Mouse (Mus musculus): ENCODE results near the gene Tsc1. TPM values are rescaled to one million over a fixed set of nuclear protein-coding genes. Genes with fewer than 3 reads are reported as not detected.

Tsc1 gene
- total RNA-seq, 2 experiments from 2014 or later: 39.7 to 43.6 TPM

- DNase-seq (ENCODE audit: low spot score in 2 of 2): no peak
Measured at GRCm38 (mm10) chr2:28713036-28713435, 72.0 kb downstream of the Tsc1 start.

- no peak for DNase-seq (ENCODE audit: low spot score in 2 of 2)
Measured at GRCm38 (mm10) chr2:28722419-28722818, 81.4 kb downstream of the Tsc1 start.

- DNase-seq (ENCODE audit: low spot score in 2 of 2): no peak
Measured at GRCm38 (mm10) chr2:28723912-28724311, 82.9 kb downstream of the Tsc1 start.

- no peak for DNase-seq (ENCODE audit: low spot score in 2 of 2)
Measured at GRCm38 (mm10) chr2:28727786-28728404, 86.9 kb downstream of the Tsc1 start.

- DNase-seq (ENCODE audit: low spot score in 2 of 2): no peak
Measured at GRCm38 (mm10) chr2:28730676-28731075, 89.6 kb downstream of the Tsc1 start.

- DNase-seq (ENCODE audit: low spot score in 2 of 2): no peak
Measured at GRCm38 (mm10) chr2:28737112-28737511, 96.1 kb downstream of the Tsc1 start.

GRCm38 (mm10) chr2:28740159-28740558 lies 99.1 kb downstream of the Tsc1 start:
- DNase-seq (ENCODE audit: low spot score in 2 of 2): no peak

Small RNA genes lying within 50 kb of the gene (microRNA-seq; reads per million reads assigned to microRNA genes)
- gene Gm22824: 0 reads per million in 2 experiments
- 2.8 to 5.7 reads per million in 2 experiments for gene Mir3088

Other genes with a start within 250 kb of the Tsc1 start
- 10 to 100 TPM; 14.1 to 15.4 TPM for gene Ppp1r26, start 194.4 kb upstream of the Tsc1 start, total RNA-seq (2021)
- 1 to 10 TPM; 3.3 to 6.8 TPM for gene 1700007K13Rik, start 174.9 kb upstream of the Tsc1 start, total RNA-seq (2021)
- 10 to 100 TPM; 36.8 to 37.3 TPM for gene Mrps2, start 173.2 kb upstream of the Tsc1 start, total RNA-seq (2021)
- 1 to 10 TPM; 1.4 to 2.1 TPM for gene Gbgt1, start 144.3 kb upstream of the Tsc1 start, total RNA-seq (2021)
- not detected for gene Gm10134, start 135.1 kb upstream of the Tsc1 start, total RNA-seq (2021)
- 100 to 1,000 TPM; 150 to 155 TPM for gene Ralgds, start 128.1 kb upstream of the Tsc1 start, total RNA-seq (2021)
- gene Cel, start 77.8 kb upstream of the Tsc1 start, total RNA-seq (2021): not detected
- gene Gtf3c5, start 57.5 kb upstream of the Tsc1 start, total RNA-seq (2021): 10 to 100 TPM; 17.0 to 18.1 TPM
- not detected for gene Gfi1b, start 19.2 kb upstream of the Tsc1 start, total RNA-seq (2021)
- 1 to 10 TPM in 1 of 2 experiments, not detected in 1; 2.0 TPM for gene Spaca9, start 58.5 kb downstream of the Tsc1 start, total RNA-seq (2021)
- 1 to 10 TPM in 1 of 2 experiments, under 1 TPM in 1; 0.67 to 1.5 TPM for gene Ak8, start 58.9 kb downstream of the Tsc1 start, total RNA-seq (2021)
- gene Gtf3c4, start 199.1 kb downstream of the Tsc1 start, total RNA-seq (2021): 10 to 100 TPM; 35.5 to 41.1 TPM
- gene Ddx31, start 199.2 kb downstream of the Tsc1 start, total RNA-seq (2021): 1 to 10 TPM; 7.4 to 8.0 TPM